In genomic region chr13:112838562-112839232, GRCm38 (mm10) we compare ENCODE assay signal across 19 mouse cellular contexts. TPM values are rescaled to one million over a fixed set of nuclear protein-coding genes. Genes with fewer than 3 reads are reported as not detected.
DNase-seq lines count a peak whose midpoint lies in the region; ATAC-seq lines count a peak whose summit lies in the region.
"Had no signal": no experiment of that assay in that cellular context is flagged by ENCODE, and none has a peak within 500 bp of the region (broad histone marks: within the 10 kb centered on the region; RNA-seq: fewer than 3 reads in every experiment).

No protein-coding gene starts in this region.

- H3K27ac ChIP-seq in intestine, embryonic 16.5 days (ENCODE audit: low read length): no peak overlapping the region
- H3K27ac ChIP-seq in intestine, embryonic 15.5 days: no peak overlapping the region
- H3K27ac ChIP-seq in liver, embryonic 11.5 days (ENCODE audit: low read depth, low read length): peak overlapping the region; percentile 60
- H3K27ac ChIP-seq: embryonic facial prominence, embryonic 12.5 days; forebrain, embryonic 10.5 days; hindbrain, embryonic 13.5 days; kidney, postnatal 0 days; limb, embryonic 12.5 days; lung, embryonic 15.5 days; midbrain, embryonic 15.5 days had no signal

- H3K4me1 ChIP-seq in intestine, embryonic 16.5 days (ENCODE audit: control insufficient read depth, insufficient read depth, low read length): no peaks in the 10 kb centered on the region
- peaks cover 4% of the 10 kb centered on the region for H3K4me1 ChIP-seq in intestine, embryonic 15.5 days (replicated peaks)
- peaks cover 10% of the 10 kb centered on the region for H3K4me1 ChIP-seq in liver, embryonic 11.5 days (replicated peaks; ENCODE audit: control insufficient read depth, insufficient read depth, low read length)

- peaks cover 6% of the 10 kb centered on the region; the same call in 1 of the 2 replicates for H3K36me3 ChIP-seq in intestine, embryonic 16.5 days (ENCODE audit: control insufficient read depth, insufficient read depth, low read length)
- no peaks in the 10 kb centered on the region for H3K36me3 ChIP-seq in intestine, embryonic 15.5 days
- H3K36me3 ChIP-seq in liver, embryonic 11.5 days (ENCODE audit: control insufficient read depth, insufficient read depth, low read length): no peaks in the 10 kb centered on the region
- H3K36me3 ChIP-seq: embryonic facial prominence, embryonic 12.5 days; forebrain, embryonic 10.5 days; hindbrain, embryonic 13.5 days; limb, embryonic 12.5 days; lung, embryonic 15.5 days; midbrain, embryonic 15.5 days had no signal

- WGBS in intestine, embryonic 16.5 days: 86% methylated on average over 6 of the region's 6 CpGs
- WGBS in intestine, embryonic 15.5 days: 83% methylated on average over 6 of the region's 6 CpGs
- 65% methylated on average over 6 of the region's 6 CpGs for WGBS in liver, embryonic 11.5 days

- DNase-seq in c-Kit-positive CD71-negative TER-119-negative erythroid progenitor cells, embryonic 14.5 days (ENCODE audit: low read depth): peak; percentile 19
- DNase-seq in liver, embryonic 11.5 days (ENCODE audit: low spot score): no peak
- DNase-seq in embryo, embryonic 10.5 days (ENCODE audit: low spot score): no peak
- DNase-seq in cerebellum, postnatal 36 days: no peak
- DNase-seq: adrenal gland, postnatal 25 days; cerebellum, adult 18-20 months; right cerebral cortex, adult 18-20 months; thymus, postnatal 36 days had no signal

- H3K4me3 ChIP-seq in intestine, embryonic 16.5 days (ENCODE audit: low read length): no peak overlapping the region
- H3K4me3 ChIP-seq in intestine, embryonic 15.5 days (replicated peaks): no peak overlapping the region
- H3K4me3 ChIP-seq in liver, embryonic 11.5 days (ENCODE audit: low read depth, low read length): no peak overlapping the region
- H3K4me3 ChIP-seq: embryonic facial prominence, embryonic 12.5 days; forebrain, embryonic 10.5 days; hindbrain, embryonic 13.5 days; limb, embryonic 12.5 days; lung, embryonic 15.5 days; midbrain, embryonic 15.5 days had no signal

- no peaks in the 10 kb centered on the region for H3K9me3 ChIP-seq in intestine, embryonic 16.5 days (ENCODE audit: control insufficient read depth, low read length)
- H3K9me3 ChIP-seq in intestine, embryonic 15.5 days: no peaks in the 10 kb centered on the region
- no peaks in the 10 kb centered on the region for H3K9me3 ChIP-seq in liver, embryonic 11.5 days (ENCODE audit: control insufficient read depth, low read length)
- H3K9me3 ChIP-seq: embryonic facial prominence, embryonic 12.5 days; forebrain, embryonic 10.5 days; hindbrain, embryonic 13.5 days; limb, embryonic 12.5 days; lung, embryonic 15.5 days; midbrain, embryonic 15.5 days had no signal

- no peaks in the 10 kb centered on the region for H3K27me3 ChIP-seq in intestine, embryonic 16.5 days (replicated peaks; ENCODE audit: control insufficient read depth, insufficient read depth, low read length)
- H3K27me3 ChIP-seq in intestine, embryonic 15.5 days (replicated peaks): no peaks in the 10 kb centered on the region
- H3K27me3 ChIP-seq in liver, embryonic 11.5 days (replicated peaks; ENCODE audit: control insufficient read depth, insufficient read depth, low read length): no peaks in the 10 kb centered on the region
- H3K27me3 ChIP-seq: embryonic facial prominence, embryonic 12.5 days; hindbrain, embryonic 13.5 days; limb, embryonic 12.5 days; lung, embryonic 15.5 days; midbrain, embryonic 15.5 days had no signal

- ATAC-seq in intestine, embryonic 16.5 days: peak; percentile 58
- ATAC-seq in intestine, embryonic 15.5 days: no peak; the same call in 1 of the 2 replicates
- peak; percentile 94 for ATAC-seq in liver, embryonic 11.5 days (replicated peaks; ENCODE audit: low FRiP score)
- peak; percentile 92 for ATAC-seq in megakaryocyte-erythroid progenitor cell, adult 5-6 weeks (replicated peaks; ENCODE audit: low FRiP score, low TSS enrichment, poor library complexity, severe bottlenecking)
- ATAC-seq in granulocyte monocyte progenitor cell, adult 5-6 weeks (replicated peaks; ENCODE audit: poor library complexity, severe bottlenecking): no peak
- ATAC-seq: midbrain, embryonic 15.5 days had no signal

- H3K4me2 ChIP-seq in intestine, embryonic 16.5 days (ENCODE audit: low read depth, low read length): no peak overlapping the region
- no peak overlapping the region for H3K4me2 ChIP-seq in intestine, embryonic 15.5 days (replicated peaks)
- H3K4me2 ChIP-seq in liver, embryonic 11.5 days: peak overlapping the region; percentile 19; the same call in 1 of the 2 replicates
- H3K4me2 ChIP-seq: embryonic facial prominence, embryonic 12.5 days; hindbrain, embryonic 13.5 days; limb, embryonic 12.5 days; lung, embryonic 15.5 days; midbrain, embryonic 15.5 days had no signal

- H3K9ac ChIP-seq in intestine, embryonic 16.5 days (ENCODE audit: low read depth, low read length): no peak overlapping the region
- no peak overlapping the region for H3K9ac ChIP-seq in intestine, embryonic 15.5 days
- no peak overlapping the region for H3K9ac ChIP-seq in liver, embryonic 11.5 days (ENCODE audit: low read depth, low read length)
- H3K9ac ChIP-seq: embryonic facial prominence, embryonic 12.5 days; hindbrain, embryonic 13.5 days; limb, embryonic 12.5 days; lung, embryonic 15.5 days; midbrain, embryonic 15.5 days had no signal

RNA-seq across cellular contexts. Expression of gene Plpp1, which starts 38.1 kb away (rescaled TPM):
- polyA plus RNA-seq in intestine, embryonic 16.5 days (2015; fragmentation: Nextera tagmentation; extraction: Ambion mirVana): 94.5 and 97.3 TPM in 2 replicates
- polyA plus RNA-seq in intestine, embryonic 15.5 days (2015; fragmentation: Nextera tagmentation; extraction: Ambion mirVana): 83.2 and 84.5 TPM in 2 replicates
- 27.4 and 29.1 TPM in 2 replicates for polyA plus RNA-seq in liver, embryonic 11.5 days (2014; fragmentation: Nextera tagmentation; extraction: Ambion mirVana)
- 9.7 and 17.3 TPM in 2 replicates for total RNA-seq in megakaryocyte-erythroid progenitor cell, adult 5-6 weeks (2014; fragmentation: Nextera tagmentation)
- total RNA-seq in megakaryocyte-erythroid progenitor cell, adult 5-6 weeks (2017): 8.3 and 19.3 TPM in 2 replicates
- not detected in 2 replicates for total RNA-seq in granulocyte monocyte progenitor cell, adult 5-6 weeks (2014; fragmentation: Nextera tagmentation)
- not detected in 2 replicates for total RNA-seq in granulocyte monocyte progenitor cell, adult 5-6 weeks (2017)

Comparison
In these comparisons a context has a peak if more than half of its experiments do, and no peak if none do; other contexts are left out.
1. ATAC-seq: peak in intestine, embryonic 16.5 days (single experiment), liver, embryonic 11.5 days (single experiment) and megakaryocyte-erythroid progenitor cell, adult 5-6 weeks (single experiment); none in intestine, embryonic 15.5 days (single experiment) and granulocyte monocyte progenitor cell, adult 5-6 weeks (single experiment).